Mouse (Mus musculus) MEL (cell line): ENCODE results near the gene Rest. TPM values are rescaled to one million over a fixed set of nuclear protein-coding genes. Genes with fewer than 3 reads are reported as not detected.
A peak's percentile ranks its signal among the peaks of the same experiment; 100 is the strongest.

ENCODE experiments used
- DNase-seq: peaks from one replicate; pipeline ENCODE4 v3.0.0; 2011; ENCODE audit warnings: low read depth, low spot score
- H3K27ac ChIP-seq: 2 replicates; pipeline ENCODE4 v1.5.1; 2012; ENCODE audit warnings: low read depth, mild to moderate bottlenecking, control low read depth, low read length, moderate library complexity; ENCODE audit not compliant: control insufficient read depth
- H3K27me3 ChIP-seq, 2 experiments: fragments of 150-350 bp in 1 of 2; sonication (generic) in 1 of 2; 2 replicates each; pipeline ENCODE4 v1.6.1; 2012; ENCODE audit warnings: low read length in 2 of 2, mild to moderate bottlenecking in 2 of 2, improper control_type of control experiment in 1 of 2, moderate library complexity in 1 of 2; ENCODE audit not compliant: insufficient read depth in 2 of 2, control insufficient read depth in 1 of 2
- H3K36me3 ChIP-seq, 2 experiments: 2 replicates each; pipeline ENCODE4 v1.6.1; 2012 to 2014; ENCODE audit warnings: low read length in 2 of 2, improper control_type of control experiment in 1 of 2, inconsistent platforms in 1 of 2, mild to moderate bottlenecking in 1 of 2; ENCODE audit not compliant: insufficient read depth in 2 of 2, control insufficient read depth in 1 of 2
- H3K4me1 ChIP-seq, 2 experiments: fragments of 150-350 bp in 1 of 2; sonication (generic) in 1 of 2; 2 replicates each; pipeline ENCODE4 v1.6.1; 2012; ENCODE audit warnings: low read length in 2 of 2, improper control_type of control experiment in 1 of 2, mild to moderate bottlenecking in 1 of 2; ENCODE audit not compliant: insufficient read depth in 2 of 2, control insufficient read depth in 1 of 2
- H3K4me3 ChIP-seq, 2 experiments: fragments of 150-350 bp in 1 of 2; sonication (generic) in 1 of 2; 2 replicates each; pipeline ENCODE4 v1.5.1; 2012; ENCODE audit warnings: low read depth in 2 of 2, low read length in 2 of 2, mild to moderate bottlenecking in 2 of 2, moderate library complexity in 2 of 2, control low read depth in 1 of 2, improper control_type of control experiment in 1 of 2; ENCODE audit not compliant: control insufficient read depth in 1 of 2, insufficient read depth in 1 of 2
- H3K79me2 ChIP-seq: 2 replicates; pipeline ENCODE4 v1.6.1; 2012; ENCODE audit warnings: mild to moderate bottlenecking, low read length, moderate library complexity; ENCODE audit not compliant: control insufficient read depth, poor library complexity, insufficient read depth
- H3K9ac ChIP-seq: 2 replicates; pipeline ENCODE4 v1.6.1; 2012; ENCODE audit warnings: low read depth, mild to moderate bottlenecking, control low read depth, low read length, moderate library complexity; ENCODE audit not compliant: control insufficient read depth, poor library complexity, severe bottlenecking
- H3K9me3 ChIP-seq: fragments of 150-350 bp; sonication (generic); replicated peaks from 2 replicates; pipeline ENCODE4 v1.6.1; 2012; ENCODE audit warnings: mild to moderate bottlenecking, low read length, improper control_type of control experiment, moderate library complexity; ENCODE audit not compliant: insufficient read depth
- BHLHE40 ChIP-seq: IDR thresholded peaks from 2 replicates; pipeline ENCODE4 v1.6.1; 2012; ENCODE audit warnings: low read depth, mild to moderate bottlenecking, inconsistent platforms, low read length, improper control_type of control experiment, borderline replicate concordance
- CHD1 ChIP-seq: IDR thresholded peaks from 2 replicates; pipeline ENCODE4 v1.6.1; 2012; ENCODE audit warnings: low read depth, mild to moderate bottlenecking, inconsistent platforms, low read length, improper control_type of control experiment
- CTCF ChIP-seq, 3 experiments: IDR thresholded peaks in 2 of 3; conservative IDR thresholded peaks in 1 of 3; 2 replicates each; pipeline ENCODE4 v1.5.1; 2011 to 2012; ENCODE audit warnings: low read length in 3 of 3, low read depth in 2 of 3, mild to moderate bottlenecking in 2 of 3, improper control_type of control experiment in 1 of 3, inconsistent platforms in 1 of 3, mixed read lengths in 1 of 3, moderate library complexity in 1 of 3; ENCODE audit not compliant: control insufficient read depth in 1 of 3, insufficient read depth in 1 of 3, poor library complexity in 1 of 3, severe bottlenecking in 1 of 3
- E2F4 ChIP-seq: IDR thresholded peaks from 2 replicates; pipeline ENCODE4 v1.6.1; 2011; ENCODE audit warnings: low read depth, low read length, improper control_type of control experiment, borderline replicate concordance
- GABPA ChIP-seq: IDR thresholded peaks from 2 replicates; pipeline ENCODE4 v1.6.1; 2012; ENCODE audit warnings: low read depth, mild to moderate bottlenecking, inconsistent platforms, low read length, improper control_type of control experiment, moderate library complexity
- GATA1 ChIP-seq: IDR thresholded peaks from 2 replicates; pipeline ENCODE4 v1.6.1; 2011; ENCODE audit warnings: low read depth, low read length, improper control_type of control experiment
- HCFC1 ChIP-seq: IDR thresholded peaks from 2 replicates; pipeline ENCODE4 v1.6.1; 2012; ENCODE audit warnings: low read depth, mild to moderate bottlenecking, inconsistent platforms, low read length, improper control_type of control experiment, moderate library complexity
- JUND ChIP-seq: IDR thresholded peaks from 2 replicates; pipeline ENCODE4 v1.6.1; 2011; ENCODE audit warnings: low read depth, mild to moderate bottlenecking, improper control_type of control experiment, low read length
- KAT2A ChIP-seq: conservative IDR thresholded peaks from 2 replicates; pipeline ENCODE4 v1.6.1; 2012; ENCODE audit warnings: low read depth, low read length, improper control_type of control experiment, inconsistent platforms
- MAFK ChIP-seq: IDR thresholded peaks from 2 replicates; pipeline ENCODE4 v1.6.1; 2011; ENCODE audit warnings: low read depth, mild to moderate bottlenecking, low read length, improper control_type of control experiment, borderline replicate concordance
- MAZ ChIP-seq: IDR thresholded peaks from 2 replicates; pipeline ENCODE4 v1.6.1; 2012; ENCODE audit warnings: low read depth, mild to moderate bottlenecking, inconsistent platforms, low read length, improper control_type of control experiment
- MEF2A ChIP-seq: IDR thresholded peaks from 2 replicates; pipeline ENCODE4 v1.6.1; 2014; ENCODE audit warnings: low read depth, mild to moderate bottlenecking, inconsistent platforms, low read length, improper control_type of control experiment; ENCODE audit not compliant: poor library complexity, insufficient replicate concordance, severe bottlenecking; ENCODE audit errors: extremely low read depth
- MXI1 ChIP-seq: IDR thresholded peaks from 2 replicates; pipeline ENCODE4 v1.6.1; 2011; ENCODE audit warnings: mild to moderate bottlenecking, low read depth, low read length, improper control_type of control experiment
- MYB ChIP-seq: IDR thresholded peaks from 2 replicates; pipeline ENCODE4 v1.6.1; 2011; ENCODE audit warnings: mild to moderate bottlenecking, low read depth, low read length, improper control_type of control experiment
- MYC ChIP-seq: IDR thresholded peaks from 2 replicates; pipeline ENCODE4 v1.6.1; 2011; ENCODE audit warnings: low read depth, mild to moderate bottlenecking, low read length, improper control_type of control experiment, moderate library complexity
- POLR2AphosphoS2 ChIP-seq: IDR thresholded peaks from 2 replicates; pipeline ENCODE4 v1.6.1; 2011; ENCODE audit warnings: low read length, improper control_type of control experiment
- RAD21 ChIP-seq: IDR thresholded peaks from 2 replicates; pipeline ENCODE4 v1.6.1; 2011; ENCODE audit warnings: mild to moderate bottlenecking, low read depth, low read length, improper control_type of control experiment
- RCOR1 ChIP-seq: IDR thresholded peaks from 2 replicates; pipeline ENCODE4 v1.6.1; 2012; ENCODE audit warnings: low read depth, mild to moderate bottlenecking, inconsistent platforms, low read length, improper control_type of control experiment
- SIN3A ChIP-seq: IDR thresholded peaks from 2 replicates; pipeline ENCODE4 v1.6.1; 2012; ENCODE audit warnings: low read length, improper control_type of control experiment, inconsistent platforms
- TAL1 ChIP-seq: IDR thresholded peaks from 2 replicates; pipeline ENCODE4 v1.6.1; 2012; ENCODE audit warnings: mild to moderate bottlenecking, inconsistent platforms, low read length, moderate library complexity, mixed read lengths
- TBP ChIP-seq: IDR thresholded peaks from 2 replicates; pipeline ENCODE4 v1.8.0; 2011; ENCODE audit warnings: low read depth, low read length, improper control_type of control experiment
- UBTF ChIP-seq: IDR thresholded peaks from 2 replicates; pipeline ENCODE4 v1.6.1; 2012; ENCODE audit warnings: low read depth, mild to moderate bottlenecking, inconsistent platforms, low read length, improper control_type of control experiment, moderate library complexity, borderline replicate concordance; ENCODE audit not compliant: insufficient read depth
- USF1 ChIP-seq: IDR thresholded peaks from 2 replicates; pipeline ENCODE4 v1.6.1; 2014; ENCODE audit warnings: low read depth, mild to moderate bottlenecking, inconsistent platforms, low read length, improper control_type of control experiment, moderate library complexity
- ZC3H11A ChIP-seq: IDR thresholded peaks from 2 replicates; pipeline ENCODE4 v1.6.1; 2012; ENCODE audit warnings: low read depth, mild to moderate bottlenecking, inconsistent platforms, low read length, improper control_type of control experiment
- ZMIZ1 ChIP-seq: IDR thresholded peaks from 2 replicates; pipeline ENCODE4 v1.6.1; 2012; ENCODE audit warnings: low read depth, mild to moderate bottlenecking, inconsistent platforms, low read length, improper control_type of control experiment, moderate library complexity
- polyA plus RNA-seq, 2 experiments: library from polyadenylated mRNA; stranded (reverse) in 1 of 2; unstranded in 1 of 2; fragments of >175 nt in 1 of 2; fragments of >200 nt in 1 of 2; gene quantifications; 2 replicates each; pipeline versions ENCODE4 v1.2.1 to v1.2.4; 2012; ENCODE audit warnings: low replicate concordance in 2 of 2, low read depth in 1 of 2; ENCODE audit not compliant: insufficient read length in 2 of 2, insufficient read depth in 1 of 2, missing spikeins in 1 of 2
- total RNA-seq: library from RNA; depleted of rRNA; stranded (reverse); fragments of 300-350 nt; gene quantifications from 2 replicates; pipeline ENCODE4 v1.2.3, GENCODE M21; 2012

Gene Rest
- total and polyA plus RNA-seq, 3 experiments: 7.4 to 20.6 (median 19.3) TPM

DNA sequence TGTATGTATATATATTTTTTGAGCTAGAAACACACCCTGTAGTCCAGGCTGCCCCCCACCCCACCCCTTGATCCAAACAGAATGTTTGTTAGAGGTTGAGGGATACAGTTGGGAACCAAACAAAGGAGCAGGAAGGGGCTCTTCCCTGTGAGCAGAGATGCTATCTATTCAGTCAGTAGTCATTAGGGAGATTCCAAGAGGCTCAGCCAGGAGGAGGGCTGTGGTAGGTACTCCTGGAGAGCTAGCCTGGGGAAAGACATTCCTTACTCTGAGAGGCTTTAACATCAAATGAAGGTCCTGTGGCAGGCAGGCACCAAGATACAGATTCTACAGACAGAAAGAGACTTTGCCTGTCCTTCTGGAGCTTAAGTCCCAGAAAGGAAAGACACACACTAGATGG, 6.0 kb upstream of the Rest start:
- no peaks in the 10 kb centered on the region for H3K79me2 ChIP-seq
- peaks cover 0 to 9% of the 10 kb centered on the region in 2 experiments; a peak in 2 of 4 replicates for H3K36me3 ChIP-seq
- peaks cover 3 to 9% of the 10 kb centered on the region in 2 experiments; a peak in 3 of 4 replicates for H3K4me1 ChIP-seq
- no peak overlapping the region for H3K4me3 ChIP-seq
- no peak for DNase-seq
- H3K9ac ChIP-seq: no peak overlapping the region
- no peak overlapping the region for H3K27ac ChIP-seq
- TF ChIP-seq E2F4: no peak
- no peak for TF ChIP-seq RCOR1
- TF ChIP-seq ZMIZ1: no peak
- no peak for TF ChIP-seq KAT2A
- TF ChIP-seq TBP: no peak
- TF ChIP-seq JUND: no peak
- no peak for TF ChIP-seq MXI1
- no peak for TF ChIP-seq GABPA
- TF ChIP-seq UBTF: no peak
- no peak for TF ChIP-seq GATA1
- H3K9me3 ChIP-seq: no peaks in the 10 kb centered on the region
- no peaks in the 10 kb centered on the region; a peak in 1 of 4 replicates for H3K27me3 ChIP-seq

DNA sequence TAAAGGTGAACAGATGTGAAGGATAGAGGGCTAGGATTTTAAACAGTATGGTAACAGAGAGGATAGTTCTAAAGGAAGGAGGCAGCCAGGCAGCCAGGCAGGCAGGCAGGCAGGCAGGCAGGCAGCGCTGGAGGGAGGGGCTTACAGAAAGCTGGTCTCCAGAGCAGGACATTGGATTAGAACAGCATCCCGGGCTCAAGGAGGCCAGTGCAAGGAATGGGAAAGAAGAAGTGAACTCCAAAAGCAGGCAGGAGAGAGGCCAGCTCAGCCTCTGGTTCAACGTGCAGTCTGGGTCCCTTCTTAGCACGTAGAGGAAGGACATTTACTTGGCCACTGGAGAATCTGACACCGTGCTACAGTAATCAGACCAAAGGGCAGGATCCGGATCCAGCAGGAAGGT, 5.2 kb upstream of the Rest start:
- no peak for TF ChIP-seq RAD21
- no peak for TF ChIP-seq ZC3H11A
- TF ChIP-seq CHD1: no peak
- TF ChIP-seq CTCF (IDR thresholded peaks at IDR 0.05 in 2 of 3, conservative IDR thresholded peaks at IDR 0.05 in 1 of 3; ENCODE audit: control insufficient read depth in 1 of 3, insufficient read depth in 1 of 3, low read depth in 2 of 3, low read length in 3 of 3, poor library complexity in 1 of 3, severe bottlenecking in 1 of 3): no peak
- TF ChIP-seq POLR2AphosphoS2: no peak
- no peak for TF ChIP-seq RCOR1
- no peak for TF ChIP-seq E2F4
- no peak for TF ChIP-seq KAT2A
- TF ChIP-seq GATA1: no peak
- Histone ChIP-seq H3K4me1 (peaks cover 3 to 9% of the 10 kb centered on the region in 2 experiments; a peak in 3 of 4 replicates), H3K27ac (no peak overlapping the region), H3K9me3 (no peaks in the 10 kb centered on the region), H3K36me3 (peaks cover 0 to 9% of the 10 kb centered on the region in 2 experiments; a peak in 2 of 4 replicates), H3K9ac (no peak overlapping the region), H3K4me3 (no peak overlapping the region), H3K79me2 (no peaks in the 10 kb centered on the region), H3K27me3 (no peaks in the 10 kb centered on the region; a peak in 1 of 4 replicates)
- no peak for DNase-seq

DNA sequence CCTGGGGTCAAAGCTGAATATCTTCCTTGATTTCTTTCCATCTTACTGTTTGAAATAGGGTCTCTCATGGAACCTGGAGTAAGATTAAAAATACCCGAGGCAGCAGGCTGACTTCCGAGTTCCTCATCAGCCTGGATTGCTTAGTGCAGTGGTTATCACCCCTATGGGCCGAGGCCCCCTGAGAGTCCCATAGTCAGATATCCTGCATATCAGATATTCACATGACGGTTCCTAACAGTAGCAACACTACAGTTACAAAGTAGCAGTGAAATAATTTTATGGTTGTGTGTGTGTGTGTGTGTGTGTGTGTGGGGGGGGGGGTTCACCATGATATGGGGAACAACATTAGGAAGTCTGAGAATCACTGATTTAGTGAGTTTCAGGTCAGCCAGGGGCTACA, 4.2 kb upstream of the Rest start:
- no peak overlapping the region for H3K27ac ChIP-seq
- H3K9ac ChIP-seq: peak overlapping the region; percentile 20; the same call in 1 of the 2 replicates
- no peaks in the 10 kb centered on the region for H3K9me3 ChIP-seq
- no peak overlapping the region for H3K4me3 ChIP-seq
- peaks cover 8% of the 10 kb centered on the region for H3K79me2 ChIP-seq
- peaks cover 0 to 9% of the 10 kb centered on the region in 2 experiments; a peak in 2 of 4 replicates for H3K36me3 ChIP-seq
- H3K4me1 ChIP-seq: peaks cover 3 to 9% of the 10 kb centered on the region in 2 experiments; a peak in 3 of 4 replicates
- H3K27me3 ChIP-seq: no peaks in the 10 kb centered on the region; a peak in 1 of 4 replicates
- DNase-seq: peak; percentile 66
- TF ChIP-seq USF1 (no peak; the same call in 1 of the 2 replicates), KAT2A (no peak), ZC3H11A (no peak), GABPA (no peak), BHLHE40 (0 out of 2 replicates have a peak, but pooled peaks have one; percentile 11), MYB (peak; percentile 37; the same call in 1 of the 2 replicates), MAFK (no peak), MEF2A (no peak), MYC (no peak), SIN3A (no peak), HCFC1 (no peak), TAL1 (no peak), UBTF (no peak), MAZ (0 out of 2 replicates have a peak, but pooled peaks have one; percentile 60), POLR2AphosphoS2 (no peak)
